Mouse (Mus musculus): Measurements from ENCODE around the gene Phc3. TPM values are rescaled to one million over a fixed set of nuclear protein-coding genes. Genes with fewer than 3 reads are reported as not detected.

Gene Phc3
- polyA plus RNA-seq, 1 experiment = 26.4 TPM

GRCm38 (mm10) chr3:30996688-30997014 lies 27.4 kb upstream of the Phc3 start:
- TF ChIP-seq POLR2A (IDR thresholded peaks at IDR 0.05; ENCODE audit: borderline replicate concordance, low read depth, low read length) (no peak), CTCF (IDR thresholded peaks at IDR 0.05; ENCODE audit: low read depth, low read length) (no peak)
- H3K4me3 ChIP-seq (ENCODE audit: insufficient read depth, low read length) = peak overlapping the region; percentile 86
- no peak overlapping the region for H3K27ac ChIP-seq (ENCODE audit: insufficient read depth, low read depth, low read length)
- peaks cover 27% of the 10 kb centered on the region for H3K4me1 ChIP-seq (ENCODE audit: control insufficient read depth, insufficient read depth, low read length)

DNA sequence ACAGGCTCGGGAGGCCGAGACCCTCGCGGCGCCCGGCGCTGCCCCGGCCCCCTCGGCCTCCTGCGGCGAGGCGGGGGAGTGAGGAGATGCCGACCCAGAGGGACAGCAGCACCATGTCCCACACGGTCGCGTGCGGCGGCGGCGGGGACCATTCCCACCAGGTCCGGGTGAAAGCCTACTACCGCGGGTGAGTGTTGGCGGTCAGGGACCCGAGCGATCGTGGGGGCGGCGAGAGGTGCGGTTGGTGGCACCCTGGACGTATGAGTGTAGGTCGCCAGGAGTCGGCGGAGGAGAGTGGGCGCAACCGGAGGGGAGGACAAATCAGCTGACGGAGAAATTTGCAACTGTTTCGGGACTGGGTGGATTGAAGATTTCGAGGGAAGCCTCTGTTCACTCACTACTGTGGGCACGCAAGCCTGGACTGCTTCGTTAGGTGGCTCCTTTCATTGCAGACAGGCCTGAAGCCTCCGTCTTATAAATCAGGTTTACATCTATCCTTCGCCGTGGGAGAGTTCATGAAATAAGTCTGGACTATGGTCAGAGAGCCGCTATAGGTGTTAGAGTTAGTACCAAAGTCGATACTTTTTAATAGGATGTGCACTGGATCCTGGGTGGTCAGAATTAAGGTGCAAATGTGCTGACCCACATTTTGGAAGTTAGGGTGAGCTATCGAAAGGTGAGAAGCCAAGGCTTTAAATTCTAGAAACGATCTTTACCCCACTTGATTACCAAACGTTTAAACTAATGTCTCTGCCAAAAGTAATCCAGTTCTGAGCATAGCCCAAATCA lies 26.9 kb upstream of the Phc3 start:
- TF ChIP-seq CTCF (IDR thresholded peaks at IDR 0.05; ENCODE audit: low read depth, low read length) (no peak), POLR2A (IDR thresholded peaks at IDR 0.05; ENCODE audit: borderline replicate concordance, low read depth, low read length) (no peak)
- H3K4me3 ChIP-seq (ENCODE audit: insufficient read depth, low read length) = peak overlapping the region; percentile 86
- H3K27ac ChIP-seq (ENCODE audit: insufficient read depth, low read depth, low read length) = no peak overlapping the region
- H3K4me1 ChIP-seq (ENCODE audit: control insufficient read depth, insufficient read depth, low read length) = peaks cover 23% of the 10 kb centered on the region

GRCm38 (mm10) chr3:30995283-30995898 lies 26.2 kb upstream of the Phc3 start, which contains the start of gene Prkci:
Gene Prkci (plus strand): TSS chr3:30995747.
- Histone ChIP-seq H3K4me1 (ENCODE audit: control insufficient read depth, insufficient read depth, low read length) (peaks cover 22% of the 10 kb centered on the region), H3K4me3 (ENCODE audit: insufficient read depth, low read length) (peak within 1 kb of the TSS; percentile 86), H3K27ac (ENCODE audit: insufficient read depth, low read depth, low read length) (peak within 1 kb of the TSS; percentile 54)
- no peak for TF ChIP-seq CTCF (IDR thresholded peaks at IDR 0.05; ENCODE audit: low read depth, low read length)

- Histone ChIP-seq H3K4me1 (ENCODE audit: control insufficient read depth, insufficient read depth, low read length) (peaks cover 18% of the 10 kb centered on the region), H3K27ac (ENCODE audit: insufficient read depth, low read depth, low read length) (no peak overlapping the region), H3K4me3 (ENCODE audit: insufficient read depth, low read length) (peak overlapping the region; percentile 59)
- TF ChIP-seq POLR2A (IDR thresholded peaks at IDR 0.05; ENCODE audit: borderline replicate concordance, low read depth, low read length) = no peak
These were observed 25.6 kb upstream of the Phc3 start for GRCm38 (mm10) chr3:30994859-30995258.

DNA sequence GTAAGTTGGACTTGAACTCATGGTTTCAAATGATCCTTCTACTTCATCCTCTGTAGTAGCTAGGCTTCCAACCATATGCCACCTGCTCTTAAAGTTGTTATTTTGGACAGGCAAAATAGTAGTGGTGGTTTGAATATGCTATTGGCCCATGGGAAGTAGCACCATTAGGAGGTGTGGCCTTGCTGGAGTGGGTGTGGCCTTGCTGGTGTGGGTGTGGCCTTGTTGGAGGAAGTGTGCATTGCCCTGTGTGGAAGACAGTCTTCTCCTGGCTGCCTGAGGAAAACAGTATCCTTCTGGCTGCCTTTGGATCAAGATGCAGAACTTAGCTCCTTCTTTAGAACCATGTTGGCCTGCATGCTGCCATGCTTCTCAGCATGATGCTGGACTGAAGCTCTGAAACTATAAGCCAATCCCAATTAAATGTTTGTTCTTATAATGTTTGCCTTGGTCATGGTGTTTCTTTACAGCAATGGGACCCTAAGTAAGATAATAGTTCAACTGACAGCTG lies 23.9 kb upstream of the Phc3 start:
- TF ChIP-seq CTCF (IDR thresholded peaks at IDR 0.05; ENCODE audit: low read depth, low read length) (no peak), POLR2A (IDR thresholded peaks at IDR 0.05; ENCODE audit: borderline replicate concordance, low read depth, low read length) (no peak)
- peaks cover 14% of the 10 kb centered on the region for H3K4me1 ChIP-seq (ENCODE audit: control insufficient read depth, insufficient read depth, low read length)
- no peak overlapping the region for H3K4me3 ChIP-seq (ENCODE audit: insufficient read depth, low read length)

DNA sequence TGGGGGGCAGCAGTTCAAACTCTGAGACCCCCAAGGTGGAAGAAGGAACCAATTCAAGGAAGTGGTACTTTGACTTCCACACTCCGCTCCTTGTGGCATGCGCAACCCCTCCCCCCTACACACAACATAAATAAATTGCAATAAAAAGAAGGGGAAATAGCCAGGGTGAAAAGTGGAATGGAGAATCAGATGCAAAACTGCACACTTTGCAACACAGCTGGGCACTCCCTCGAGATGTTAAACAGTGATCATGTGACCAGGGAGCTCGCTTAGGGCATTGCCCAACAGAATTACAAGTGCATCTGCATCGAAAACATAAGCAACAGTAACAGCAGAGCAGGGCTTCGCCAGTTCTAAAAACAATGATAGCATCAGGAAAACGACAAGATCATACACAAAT lies 22.9 kb upstream of the Phc3 start:
- peaks cover 14% of the 10 kb centered on the region for H3K4me1 ChIP-seq (ENCODE audit: control insufficient read depth, insufficient read depth, low read length)
- H3K27ac ChIP-seq (ENCODE audit: insufficient read depth, low read depth, low read length) = peak overlapping the region; percentile 47
- no peak for TF ChIP-seq POLR2A (IDR thresholded peaks at IDR 0.05; ENCODE audit: borderline replicate concordance, low read depth, low read length)
- no peak for TF ChIP-seq CTCF (IDR thresholded peaks at IDR 0.05; ENCODE audit: low read depth, low read length)
- no peak overlapping the region for H3K4me3 ChIP-seq (ENCODE audit: insufficient read depth, low read length)

More for the DNA sequence above, 23.9 kb upstream of the Phc3 start:
- peak overlapping the region; percentile 47 for H3K27ac ChIP-seq (ENCODE audit: insufficient read depth, low read depth, low read length)

GRCm38 (mm10) chr3:30987396-30988318 lies 18.4 kb upstream of the Phc3 start:
- Histone ChIP-seq H3K4me3 (ENCODE audit: insufficient read depth, low read length) (no peak overlapping the region), H3K4me1 (ENCODE audit: control insufficient read depth, insufficient read depth, low read length) (peaks cover 4% of the 10 kb centered on the region), H3K27ac (ENCODE audit: insufficient read depth, low read depth, low read length) (no peak overlapping the region)
- TF ChIP-seq POLR2A (IDR thresholded peaks at IDR 0.05; ENCODE audit: borderline replicate concordance, low read depth, low read length) = no peak
- TF ChIP-seq CTCF (IDR thresholded peaks at IDR 0.05; ENCODE audit: low read depth, low read length) = no peak

GRCm38 (mm10) chr3:30982924-30983536 lies 13.8 kb upstream of the Phc3 start:
- Histone ChIP-seq H3K4me3 (ENCODE audit: insufficient read depth, low read length) (no peak overlapping the region), H3K27ac (ENCODE audit: insufficient read depth, low read depth, low read length) (no peak overlapping the region), H3K4me1 (ENCODE audit: control insufficient read depth, insufficient read depth, low read length) (0 out of 2 replicates have a peak, but pooled peaks cover 4% of the 10 kb centered on the region)
- TF ChIP-seq POLR2A (IDR thresholded peaks at IDR 0.05; ENCODE audit: borderline replicate concordance, low read depth, low read length) (no peak), CTCF (IDR thresholded peaks at IDR 0.05; ENCODE audit: low read depth, low read length) (no peak)
